Mouse (Mus musculus) embryonic facial prominence, embryonic 14.5 days (tissue): ENCODE measurements around the gene Olfr920. TPM values are rescaled to one million over a fixed set of nuclear protein-coding genes. Genes with fewer than 3 reads are reported as not detected.

Experiments used
- ATAC-seq: fragments of 200-750 bp; cut with Nextera tagmentation; 2 replicates; pipeline ENCODE4 v1.8.0; 2017; ENCODE audit warnings: low read depth, moderate number of reproducible peaks, moderate TSS enrichment
- DNase-seq: peaks from one replicate; pipeline ENCODE4 v3.0.0-alpha.2; 2015; ENCODE audit warnings: low spot score
- H3K27ac ChIP-seq: fragments of 300-500 bp; sonication (generic); replicated peaks from 2 replicates; pipeline ENCODE4 v1.5.1; 2014; ENCODE audit warnings: low read depth, mild to moderate bottlenecking, low read length, moderate library complexity
- H3K27me3 ChIP-seq: fragments of 300-500 bp; sonication (generic); replicated peaks from 2 replicates; pipeline ENCODE4 v1.6.1; 2014; ENCODE audit warnings: low read length; ENCODE audit not compliant: control insufficient read depth, insufficient read depth
- H3K36me3 ChIP-seq: fragments of 300-500 bp; sonication (generic); 2 replicates; pipeline ENCODE4 v1.6.1; 2014; ENCODE audit warnings: low read length, mixed read lengths; ENCODE audit not compliant: control insufficient read depth, insufficient read depth
- H3K4me1 ChIP-seq: fragments of 300-500 bp; sonication (generic); 2 replicates; pipeline ENCODE4 v1.6.1; 2014; ENCODE audit warnings: antibody characterized with exemption, low read length; ENCODE audit not compliant: control insufficient read depth, insufficient read depth
- H3K4me2 ChIP-seq: fragments of 300-500 bp; sonication (generic); 2 replicates; pipeline ENCODE4 v1.6.1; 2014; ENCODE audit warnings: low read depth, mild to moderate bottlenecking, low read length, moderate library complexity, mixed read lengths
- H3K4me3 ChIP-seq: fragments of 300-500 bp; sonication (generic); 2 replicates; pipeline ENCODE4 v1.5.1; 2014; ENCODE audit warnings: low read depth, mild to moderate bottlenecking, low read length
- H3K9ac ChIP-seq: fragments of 300-500 bp; sonication (generic); 2 replicates; pipeline ENCODE4 v1.6.1; 2014; ENCODE audit warnings: low read depth, mild to moderate bottlenecking, low read length, moderate library complexity, mixed read lengths
- H3K9me3 ChIP-seq: fragments of 300-500 bp; sonication (generic); 2 replicates; pipeline ENCODE4 v1.6.1; 2016; ENCODE audit warnings: low read length; ENCODE audit not compliant: control insufficient read depth
- WGBS: fragments of 180-500 bp; shearing (Covaris S2); extraction: QIAGEN DNeasy Blood & Tissue Kit; methylation state at CpG from one replicate; pipeline ENCODE4 v1.1.7; 2014; 5-methylcytosine and 5-hydroxymethylcytosine counted together
- polyA plus RNA-seq: library from polyadenylated mRNA; unstranded; fragments of >200 nt; fragmentation: Nextera tagmentation; extraction: Ambion mirVana; gene quantifications from 2 replicates; pipeline ENCODE4 v1.2.1, GENCODE M21; 2014

Olfr920 gene
- polyA plus RNA-seq, 1 experiment from 2014 or later: not detected

- Histone ChIP-seq H3K36me3 (no peaks in the 10 kb centered on the region), H3K4me3 (no peak overlapping the region), H3K9ac (no peak overlapping the region), H3K9me3 (no peaks in the 10 kb centered on the region), H3K27me3 (no peaks in the 10 kb centered on the region), H3K27ac (no peak overlapping the region), H3K4me2 (no peak overlapping the region), H3K4me1 (no peaks in the 10 kb centered on the region)
- WGBS: 85% methylated on average over 2 of the region's 2 CpGs
- ATAC-seq: no peak
- DNase-seq: no peak
Measured at GRCm38 (mm10) chr9:38792689-38793088, 40.6 kb downstream of the Olfr920 start.

DNA sequence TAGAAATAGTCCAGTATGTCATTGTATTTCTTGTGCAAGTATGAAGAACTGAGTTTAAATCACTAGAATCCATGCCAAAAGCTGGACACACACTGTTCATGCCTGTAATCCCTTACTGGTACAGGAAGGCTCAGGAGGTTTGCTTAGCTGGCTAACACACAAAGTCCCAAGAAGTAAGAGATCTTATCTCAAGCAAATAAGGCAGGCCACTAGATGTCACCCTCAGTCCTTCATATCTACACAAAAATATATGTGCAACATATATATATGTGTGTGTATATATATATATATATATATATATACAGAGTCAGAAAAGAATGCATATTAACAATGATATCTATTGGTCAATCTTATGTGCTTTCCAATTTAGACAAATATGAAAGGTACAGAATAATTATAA, 53.6 kb downstream of the Olfr920 start:
- no peaks in the 10 kb centered on the region for H3K4me1 ChIP-seq
- DNase-seq (peak; percentile 29), ATAC-seq (no peak)
- no peaks in the 10 kb centered on the region for H3K27me3 ChIP-seq
- no peaks in the 10 kb centered on the region for H3K9me3 ChIP-seq
- no peak overlapping the region for H3K4me2 ChIP-seq
- H3K9ac ChIP-seq: no peak overlapping the region
- no peak overlapping the region for H3K27ac ChIP-seq
- H3K36me3 ChIP-seq: no peaks in the 10 kb centered on the region
- H3K4me3 ChIP-seq: no peak overlapping the region

Other genes starting within 250 kb of the Olfr920 start
- gene Olfr911-ps1, start 230.7 kb upstream of the Olfr920 start, polyA plus RNA-seq: not detected in 2 replicates
- gene Olfr910, start 214.4 kb upstream of the Olfr920 start, polyA plus RNA-seq: 0.08 TPM in 1 of 2 replicates, not detected in the other
- gene Olfr912, start 172.1 kb upstream of the Olfr920 start, polyA plus RNA-seq: 0.04 TPM in 1 of 2 replicates, not detected in the other
- gene Olfr913, start 159.5 kb upstream of the Olfr920 start, polyA plus RNA-seq: not detected in 2 replicates
- gene Olfr914, start 147.2 kb upstream of the Olfr920 start, polyA plus RNA-seq: not detected in 2 replicates
- not detected in 2 replicates for gene Olfr916, start 92.4 kb upstream of the Olfr920 start, polyA plus RNA-seq
- gene Olfr917, start 86.5 kb upstream of the Olfr920 start, polyA plus RNA-seq: not detected in 2 replicates
- not detected in 2 replicates for gene Olfr918, start 77.7 kb upstream of the Olfr920 start, polyA plus RNA-seq
- not detected in 2 replicates for gene Olfr919, start 48.6 kb upstream of the Olfr920 start, polyA plus RNA-seq
- 31.1 and 33.5 TPM in 2 replicates for gene Vwa5a, start 34.0 kb upstream of the Olfr920 start, polyA plus RNA-seq
- gene Olfr921, start 20.8 kb downstream of the Olfr920 start, polyA plus RNA-seq: not detected in 2 replicates
- not detected in 2 replicates for gene Olfr922, start 62.3 kb downstream of the Olfr920 start, polyA plus RNA-seq
- gene Olfr923, start 74.2 kb downstream of the Olfr920 start, polyA plus RNA-seq: 0.13 and 0.29 TPM in 2 replicates
- gene Olfr924, start 92.2 kb downstream of the Olfr920 start, polyA plus RNA-seq: not detected in 2 replicates
- gene Olfr26, start 102.8 kb downstream of the Olfr920 start, polyA plus RNA-seq: not detected in 2 replicates
- gene Olfr926, start 124.8 kb downstream of the Olfr920 start, polyA plus RNA-seq: not detected in 2 replicates
- gene Olfr930, start 177.5 kb downstream of the Olfr920 start, polyA plus RNA-seq: 0.13 TPM in 1 of 2 replicates, not detected in the other
- 0.10 TPM in 1 of 2 replicates, not detected in the other for gene Olfr933, start 220.0 kb downstream of the Olfr920 start, polyA plus RNA-seq
- gene Olfr934, start 236.0 kb downstream of the Olfr920 start, polyA plus RNA-seq: not detected in 2 replicates
- gene Olfr935, start 247.4 kb downstream of the Olfr920 start, polyA plus RNA-seq: 0.10 TPM in 1 of 2 replicates, not detected in the other